Mouse (Mus musculus): ENCODE measurements around the gene Dctpp1.
A peak's percentile ranks its signal among the peaks of the same experiment; 100 is the strongest.

Gene Dctpp1

DNA sequence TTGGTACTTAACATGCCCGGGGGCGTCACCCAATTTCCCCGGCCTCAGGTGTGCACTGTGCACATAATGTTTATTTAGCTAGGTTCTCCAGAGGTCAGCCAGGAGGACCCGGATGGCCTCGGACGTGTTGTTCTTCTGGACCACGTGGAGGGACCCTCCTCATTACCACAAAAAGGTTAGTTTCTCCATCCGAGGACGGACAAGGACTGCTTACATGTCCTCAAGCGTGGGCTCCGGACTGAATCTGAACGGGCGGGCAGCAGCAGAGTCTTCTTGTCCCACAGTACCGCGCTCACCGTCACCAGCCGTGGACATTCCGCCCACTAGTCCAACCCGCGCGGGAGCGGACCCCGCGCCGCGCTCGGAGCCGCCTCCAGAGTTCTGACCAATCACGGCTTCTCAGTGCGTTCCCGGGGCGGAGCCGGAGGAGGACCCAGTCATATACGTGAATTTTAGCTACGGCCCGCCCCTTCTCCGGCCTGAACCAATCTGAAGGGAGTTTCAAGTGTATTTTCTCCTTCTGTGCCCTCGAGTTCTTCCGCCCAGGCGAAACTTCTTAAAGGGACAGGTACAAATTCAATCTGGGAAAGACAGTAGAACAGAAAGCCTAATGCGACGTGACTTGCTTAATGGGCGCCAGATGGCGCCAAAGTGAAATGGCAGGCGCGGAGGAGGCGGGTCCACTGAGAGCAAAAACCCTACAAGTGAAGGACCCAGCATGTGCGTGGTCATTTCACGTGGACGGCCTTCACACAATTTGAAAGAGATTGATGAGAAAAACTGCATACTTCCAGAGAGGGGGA lies at the start of gene Dctpp1:
Gene Dctpp1 (minus strand): TSS at position 401 of the 803 bp plus-strand sequence.
- DNase-seq (ENCODE audit: low spot score in 2 of 2) = peak; percentile 87 to 95

DNA sequence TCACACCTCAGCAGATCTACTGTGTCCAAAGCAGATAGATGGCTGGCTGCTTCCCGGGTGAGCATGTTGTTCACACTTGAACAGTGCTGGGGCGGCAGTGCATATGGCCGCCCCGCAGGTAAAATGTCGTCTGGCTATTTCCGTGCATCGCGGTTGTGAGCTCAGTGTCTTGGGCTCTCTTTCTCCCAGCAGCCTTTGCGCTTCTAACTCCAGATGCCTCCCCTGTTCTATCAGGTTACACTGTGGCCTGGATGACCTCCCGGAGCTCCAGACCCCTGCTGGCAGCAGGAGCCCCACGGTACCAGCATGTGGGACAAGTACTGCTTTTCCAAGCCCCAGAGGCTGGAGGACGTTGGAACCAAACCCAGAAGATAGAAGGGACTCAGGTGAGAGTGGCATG lies 49.4 kb upstream of the Dctpp1 start:
- no peak for DNase-seq (ENCODE audit: low spot score in 2 of 2)

DNA sequence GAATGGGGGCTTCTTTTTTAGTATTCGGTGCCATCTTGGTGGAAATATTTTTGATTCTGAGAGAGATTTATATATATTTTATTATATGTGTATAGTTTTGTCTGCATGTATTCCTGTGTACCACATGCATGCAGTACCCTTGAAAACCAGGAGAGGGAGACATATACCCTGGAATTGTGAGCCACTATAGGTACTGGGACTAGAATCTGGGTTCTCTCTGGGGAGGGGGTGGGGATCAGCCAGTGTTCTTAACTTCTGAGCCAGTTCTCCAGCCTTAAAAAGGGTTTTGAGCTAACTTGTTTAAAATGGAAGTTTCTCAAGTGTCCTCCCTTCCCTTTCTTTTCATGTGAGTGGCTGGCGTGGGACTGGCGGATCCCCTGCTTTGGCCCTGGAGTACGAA lies 48.4 kb upstream of the Dctpp1 start:
- peak in 1 of 2 experiments; percentile 62 for DNase-seq (ENCODE audit: low spot score in 2 of 2)

DNA sequence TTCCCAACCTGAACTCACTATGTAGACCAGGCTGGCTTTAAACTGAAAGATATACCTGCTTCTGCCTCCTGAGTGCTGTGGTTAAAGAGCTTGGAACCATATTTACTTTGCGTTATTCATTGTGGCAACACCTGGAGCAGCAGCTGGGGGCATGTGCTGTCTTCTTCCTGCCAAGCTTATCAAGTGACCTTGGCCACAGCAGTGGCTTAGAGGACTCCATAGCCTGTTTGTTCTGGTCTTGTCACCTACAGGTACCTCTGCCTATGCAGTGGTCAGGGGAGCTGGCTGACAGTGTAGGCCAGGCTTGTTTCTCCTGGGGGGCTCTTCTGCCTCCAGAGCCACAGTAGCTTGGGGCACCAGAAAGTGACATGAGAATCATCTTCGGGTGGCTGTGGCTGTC lies 47.9 kb upstream of the Dctpp1 start:
- DNase-seq (ENCODE audit: low spot score in 2 of 2) = no peak

- DNase-seq (ENCODE audit: low spot score in 2 of 2) = no peak
Observed at GRCm38 (mm10) chr7:127297586-127298193, 37.2 kb upstream of the Dctpp1 start.

- no peak for DNase-seq (ENCODE audit: low spot score in 2 of 2)
Observed at GRCm38 (mm10) chr7:127296786-127297555, 36.5 kb upstream of the Dctpp1 start.

DNA sequence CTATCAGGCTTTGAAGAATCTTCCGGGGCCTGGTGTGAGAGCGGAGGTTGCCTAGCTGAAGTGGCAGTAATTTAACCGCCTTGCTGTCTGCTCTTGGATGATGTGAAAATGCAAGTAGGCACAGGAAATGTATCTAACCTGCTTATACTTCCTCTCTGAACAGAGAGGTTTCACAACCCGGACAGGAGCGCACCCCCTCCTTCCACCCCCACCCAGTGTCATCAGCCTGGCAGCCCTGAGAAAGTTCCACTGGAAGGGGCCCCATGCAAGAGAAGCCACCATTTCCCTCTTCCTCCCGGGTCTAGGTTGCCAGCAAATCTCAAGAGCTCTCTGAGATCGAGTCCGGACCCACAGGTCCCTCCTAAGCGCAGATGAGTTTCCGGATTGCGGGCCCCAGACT lies 35.6 kb upstream of the Dctpp1 start, which contains the start of gene Itgal:
Gene Itgal (plus strand): TSS at position 163 of the 400 bp plus-strand sequence.
- DNase-seq (ENCODE audit: low spot score in 2 of 2) = no peak

GRCm38 (mm10) chr7:127290142-127290541 lies 29.6 kb upstream of the Dctpp1 start:
- DNase-seq (ENCODE audit: low spot score in 2 of 2) = no peak

GRCm38 (mm10) chr7:127289306-127289705 lies 28.8 kb upstream of the Dctpp1 start:
- no peak for DNase-seq (ENCODE audit: low spot score in 2 of 2)

- DNase-seq (ENCODE audit: low spot score in 2 of 2) = no peak
Observed at GRCm38 (mm10) chr7:127287940-127288339, 27.4 kb upstream of the Dctpp1 start.

DNA sequence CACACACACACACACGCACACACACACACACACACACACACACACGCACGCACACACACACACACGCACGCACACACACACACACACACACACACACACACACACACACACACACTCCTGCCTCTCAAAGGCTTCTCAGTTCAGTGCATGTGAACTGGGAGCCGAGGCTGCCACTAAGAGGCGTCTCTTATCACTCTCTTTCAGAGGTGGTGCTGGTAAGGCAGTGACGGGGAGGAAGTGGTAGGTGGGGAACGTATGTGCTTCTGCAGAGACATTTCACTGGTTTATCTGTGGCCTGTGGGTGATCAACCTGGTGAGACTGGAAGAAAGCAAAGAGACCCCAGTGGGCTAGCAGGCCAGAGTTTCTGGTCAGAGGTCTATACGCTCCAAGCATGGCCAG lies 24.6 kb upstream of the Dctpp1 start:
- DNase-seq (ENCODE audit: low spot score in 2 of 2) = no peak

DNA sequence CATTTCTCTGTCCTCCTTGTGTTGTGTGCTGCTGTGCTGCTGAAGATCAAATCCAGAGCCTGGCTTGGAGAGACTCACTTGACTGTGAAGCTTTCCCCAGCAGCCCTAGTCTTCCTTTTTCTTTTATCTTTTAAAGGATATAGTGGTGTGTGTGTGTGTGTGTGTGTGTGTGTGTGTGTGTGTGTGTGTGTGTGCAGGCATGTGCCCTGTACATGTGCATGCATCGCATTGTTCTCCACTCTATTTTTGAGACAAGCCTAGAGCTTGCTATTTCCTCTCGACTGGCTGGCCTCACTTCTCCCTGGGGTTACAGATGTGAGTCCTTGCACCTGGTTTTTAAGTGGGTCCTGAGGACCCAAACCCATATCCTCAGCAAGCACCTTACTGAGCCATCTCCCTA lies 21.7 kb upstream of the Dctpp1 start:
- DNase-seq (ENCODE audit: low spot score in 2 of 2) = no peak

- no peak for DNase-seq (ENCODE audit: low spot score in 2 of 2)
Observed at GRCm38 (mm10) chr7:127281114-127281513, 20.6 kb upstream of the Dctpp1 start.

DNA sequence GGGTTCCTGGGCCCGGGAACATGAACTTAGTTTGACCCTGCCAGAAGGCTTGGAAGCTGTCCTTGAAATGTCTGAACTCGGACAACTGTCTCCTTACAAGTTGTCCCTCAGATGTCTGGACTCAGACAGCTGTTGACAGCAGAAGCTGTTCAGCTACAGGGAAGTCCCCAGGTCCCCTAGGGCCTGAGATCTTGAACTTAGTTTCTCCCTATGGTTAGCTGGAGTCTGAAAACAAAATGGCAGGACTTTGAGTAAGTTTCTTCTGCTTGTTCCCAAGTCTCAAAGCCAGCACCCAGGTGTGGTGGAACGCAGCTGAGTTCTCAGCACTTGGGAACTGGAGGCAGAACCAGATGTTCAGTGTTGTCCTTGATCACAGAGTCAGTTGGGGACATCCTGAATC lies 19.6 kb upstream of the Dctpp1 start:
- no peak for DNase-seq (ENCODE audit: low spot score in 2 of 2)

DNA sequence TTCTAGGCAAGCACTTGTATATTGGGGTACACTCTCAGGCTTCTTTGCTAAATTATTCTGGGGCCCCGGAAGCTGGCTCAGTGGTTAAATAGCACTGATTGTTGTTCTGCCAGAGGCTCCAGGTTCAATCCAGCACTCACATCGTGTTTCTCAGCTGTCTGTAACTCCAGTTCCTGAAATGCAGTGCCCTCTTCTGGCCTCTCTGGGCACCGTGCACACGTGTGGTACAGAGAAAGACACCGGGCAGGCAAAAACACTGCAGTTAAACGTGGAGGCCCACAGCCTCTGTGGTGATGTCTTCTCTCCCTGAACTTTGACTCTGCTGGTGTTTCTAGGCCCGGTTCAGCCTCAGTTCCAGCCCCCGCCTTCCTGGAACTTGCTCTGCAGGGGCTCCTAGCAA lies 17.8 kb upstream of the Dctpp1 start:
- DNase-seq (ENCODE audit: low spot score in 2 of 2) = peak in 1 of 2 experiments; percentile 36

DNA sequence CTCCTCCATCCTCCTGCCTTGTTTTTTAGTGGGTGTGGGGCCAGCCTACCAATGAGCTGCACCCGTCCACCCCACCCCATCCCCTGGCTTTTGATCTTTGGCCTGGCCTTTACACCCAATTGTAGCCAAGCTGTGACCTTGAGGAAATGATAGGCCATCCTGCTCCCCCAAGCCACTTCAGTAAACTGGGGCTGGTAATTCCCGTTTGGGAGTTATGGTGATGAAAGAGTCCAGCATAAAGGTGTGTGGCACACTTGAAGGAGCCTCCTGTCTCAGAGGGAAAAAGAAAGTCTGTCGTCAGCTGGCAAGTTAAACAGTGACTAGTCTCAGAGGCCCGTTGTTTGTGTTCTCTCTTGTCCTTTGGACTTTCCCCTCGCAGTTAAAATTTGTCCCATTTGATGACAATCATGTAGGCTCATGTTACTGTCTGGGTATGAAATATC lies 16.0 kb upstream of the Dctpp1 start:
- DNase-seq (ENCODE audit: low spot score in 2 of 2) = no peak

GRCm38 (mm10) chr7:127273925-127274789 lies 13.6 kb upstream of the Dctpp1 start, which contains the start of gene Sephs2:
TSS of gene Sephs2 (minus strand) at chr7:127274055.
- DNase-seq (ENCODE audit: low spot score in 2 of 2) = peak; percentile 88 to 96

DNA sequence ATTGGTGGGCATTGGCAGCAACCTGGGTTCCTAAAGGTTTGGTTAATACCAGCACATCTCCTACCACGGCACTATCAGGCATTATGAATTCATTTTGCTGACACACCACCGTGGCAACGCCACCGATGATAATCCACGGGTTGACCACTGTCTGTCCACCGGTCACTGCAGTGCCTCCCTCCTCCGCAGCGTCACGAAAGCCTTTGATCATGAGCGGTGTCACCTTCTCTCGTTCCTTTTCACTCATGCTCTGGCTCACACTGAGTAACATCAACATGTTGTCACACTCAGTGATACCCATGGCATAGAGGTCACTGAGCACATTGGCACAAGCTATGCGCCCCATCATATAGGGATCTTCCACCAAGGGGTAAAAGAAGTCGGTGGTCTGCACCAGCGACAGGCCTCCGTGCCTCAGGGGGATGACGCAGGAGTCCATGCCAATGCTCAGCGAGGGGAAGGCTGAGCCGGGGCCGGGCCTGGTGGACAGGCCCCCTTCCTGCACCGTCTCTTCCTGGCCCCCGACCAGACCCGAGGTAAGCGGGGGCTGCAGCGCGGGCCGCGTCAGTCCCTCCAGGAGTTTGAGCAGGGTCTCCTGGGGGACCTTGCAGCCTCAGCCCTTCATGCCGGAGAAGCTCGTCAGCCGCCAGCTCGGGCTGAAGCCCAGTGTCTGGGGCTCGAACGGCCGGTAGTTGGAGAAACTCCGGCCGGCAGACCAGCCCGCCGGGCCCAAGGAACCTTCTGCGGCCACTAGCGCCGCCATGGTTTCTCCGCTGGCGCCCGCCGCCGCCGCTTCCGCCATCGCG lies 12.8 kb upstream of the Dctpp1 start:
- DNase-seq (ENCODE audit: low spot score in 2 of 2) = peak in 1 of 2 experiments; percentile 51

DNA sequence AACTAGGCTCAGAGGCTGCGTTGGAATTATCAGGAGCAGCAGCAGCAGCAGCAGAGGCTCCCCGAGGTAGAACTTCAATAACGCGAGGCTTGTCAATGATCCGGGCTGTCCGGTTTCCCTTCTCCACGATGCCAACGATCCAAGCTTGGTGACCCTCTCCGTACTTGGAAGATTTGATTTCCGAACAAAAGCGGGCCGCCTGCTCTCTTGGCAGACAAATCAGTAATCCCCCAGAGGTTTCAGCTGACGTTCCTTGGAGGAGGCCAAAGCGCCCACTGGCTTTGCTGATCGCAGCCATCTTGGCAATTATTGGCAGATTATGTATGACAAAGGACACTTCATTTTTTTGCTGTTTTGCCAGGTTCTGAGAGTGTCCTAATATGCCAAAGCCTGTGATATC lies 12.1 kb upstream of the Dctpp1 start:
- no peak for DNase-seq (ENCODE audit: low spot score in 2 of 2)

GRCm38 (mm10) chr7:127271093-127271492 lies 10.6 kb upstream of the Dctpp1 start:
- DNase-seq (ENCODE audit: low spot score in 2 of 2) = no peak

Measured in cerebellum, postnatal 4 days (tissue).